Mouse (Mus musculus) stomach, embryonic 16.5 days (tissue): ENCODE measurements around the gene Styk1. TPM values are rescaled to one million over a fixed set of nuclear protein-coding genes. Genes with fewer than 3 reads are reported as not detected.
"Not testable (repeated sequence)": the region's sequence is repeated elsewhere in the genome, so short reads cannot be mapped to it uniquely, and the experiment has no call there.

Experiments used
- ATAC-seq: fragments of 200-750 bp; cut with Nextera tagmentation; 2 replicates; pipeline ENCODE4 v1.8.0; 2017; ENCODE audit warnings: moderate number of reproducible peaks, moderate TSS enrichment; ENCODE audit not compliant: insufficient read depth, low FRiP score
- H3K27ac ChIP-seq: fragments of 300-500 bp; sonication (generic); 2 replicates; pipeline ENCODE4 v1.5.1; 2014; ENCODE audit warnings: low read length
- H3K27me3 ChIP-seq: fragments of 300-500 bp; sonication (generic); 2 replicates; pipeline ENCODE4 v1.6.1; 2014; ENCODE audit warnings: low read length, control low read depth, mixed read lengths; ENCODE audit not compliant: control insufficient read depth, insufficient read depth
- H3K36me3 ChIP-seq: fragments of 300-500 bp; sonication (generic); 2 replicates; pipeline ENCODE4 v1.6.1; 2014; ENCODE audit warnings: low read length; ENCODE audit not compliant: control insufficient read depth, insufficient read depth
- H3K4me1 ChIP-seq: fragments of 300-500 bp; sonication (generic); 2 replicates; pipeline ENCODE4 v1.6.1; 2014; ENCODE audit warnings: low read length, control low read depth, mixed read lengths; ENCODE audit not compliant: control insufficient read depth, insufficient read depth
- H3K4me2 ChIP-seq: fragments of 300-500 bp; sonication (generic); 2 replicates; pipeline ENCODE4 v1.6.1; 2014; ENCODE audit warnings: low read depth, low read length, mixed read lengths
- H3K4me3 ChIP-seq: fragments of 300-500 bp; sonication (generic); replicated peaks from 2 replicates; pipeline ENCODE4 v1.5.1; 2014; ENCODE audit warnings: mild to moderate bottlenecking, low read length
- H3K9ac ChIP-seq: fragments of 300-500 bp; sonication (generic); 2 replicates; pipeline ENCODE4 v1.6.1; 2014; ENCODE audit warnings: low read length
- H3K9me3 ChIP-seq: fragments of 300-500 bp; sonication (generic); replicated peaks from 2 replicates; pipeline ENCODE4 v1.6.1; 2016; ENCODE audit warnings: low read length, control low read depth; ENCODE audit not compliant: control insufficient read depth
- WGBS: fragments of 180-500 bp; shearing (Covaris S2); extraction: QIAGEN DNeasy Blood & Tissue Kit; methylation state at CpG from one replicate; pipeline ENCODE4 v1.1.7; 2014; 5-methylcytosine and 5-hydroxymethylcytosine counted together
- polyA plus RNA-seq: library from polyadenylated mRNA; unstranded; fragments of >200 nt; fragmentation: Nextera tagmentation; extraction: Ambion mirVana; gene quantifications from 2 replicates; pipeline ENCODE4 v1.2.1, GENCODE M21; 2015

Styk1 gene
- polyA plus RNA-seq, 1 experiment from 2014 or later = 12.1 TPM

DNA sequence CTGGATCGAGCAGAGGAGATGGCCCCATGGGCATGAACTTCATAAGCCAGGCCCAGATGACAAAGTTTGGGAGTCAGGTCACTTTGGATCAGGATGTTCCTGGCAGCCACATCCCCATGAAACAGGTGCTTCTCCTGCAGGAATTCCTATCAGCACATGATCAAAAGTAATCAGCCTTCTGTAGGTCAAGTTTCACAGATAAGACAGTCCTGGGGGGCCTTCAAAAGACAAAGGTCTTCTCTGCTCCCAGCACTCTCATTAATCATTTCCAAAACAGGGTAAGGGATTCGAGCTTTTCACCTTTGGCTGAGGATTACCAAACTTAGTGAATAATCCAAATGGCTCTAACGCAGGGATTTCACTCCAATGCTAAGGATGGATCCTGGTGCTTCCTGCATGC, 48.6 kb downstream of the Styk1 start:
- no peak overlapping the region for H3K4me2 ChIP-seq
- WGBS = 49% methylated on average over 3 of the region's 3 CpGs
- no peak overlapping the region for H3K27ac ChIP-seq
- ATAC-seq = no peak
- no peaks in the 10 kb centered on the region for H3K27me3 ChIP-seq
- no peaks in the 10 kb centered on the region for H3K9me3 ChIP-seq
- no peaks in the 10 kb centered on the region for H3K4me1 ChIP-seq
- no peaks in the 10 kb centered on the region for H3K36me3 ChIP-seq
- no peak overlapping the region for H3K9ac ChIP-seq
- no peak overlapping the region for H3K4me3 ChIP-seq

DNA sequence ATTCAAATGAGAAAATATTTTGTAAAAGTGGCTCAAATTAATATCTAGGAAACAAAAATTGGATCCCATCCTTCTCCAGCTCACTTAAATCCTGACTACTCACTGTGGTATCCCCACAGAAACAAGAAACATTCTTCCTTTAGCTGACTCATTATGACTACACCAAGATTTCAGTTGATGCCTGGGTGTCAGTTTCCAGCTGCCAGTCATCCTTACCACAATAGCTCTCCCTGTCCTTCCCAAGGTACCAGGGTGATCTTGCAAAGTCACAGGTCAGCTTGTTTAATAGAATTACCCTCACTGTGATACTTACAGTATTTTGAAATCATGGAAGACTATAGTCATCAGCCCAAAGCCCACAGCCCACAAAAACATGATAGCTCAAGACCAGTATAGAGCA, 54.9 kb downstream of the Styk1 start:
- H3K27me3 ChIP-seq = no peaks in the 10 kb centered on the region
- no peak overlapping the region for H3K4me3 ChIP-seq
- no peak overlapping the region for H3K9ac ChIP-seq
- H3K27ac ChIP-seq = no peak overlapping the region
- H3K4me1 ChIP-seq = no peaks in the 10 kb centered on the region
- H3K36me3 ChIP-seq = no peaks in the 10 kb centered on the region
- H3K9me3 ChIP-seq = no peaks in the 10 kb centered on the region
- no peak overlapping the region for H3K4me2 ChIP-seq
- ATAC-seq = no peak

DNA sequence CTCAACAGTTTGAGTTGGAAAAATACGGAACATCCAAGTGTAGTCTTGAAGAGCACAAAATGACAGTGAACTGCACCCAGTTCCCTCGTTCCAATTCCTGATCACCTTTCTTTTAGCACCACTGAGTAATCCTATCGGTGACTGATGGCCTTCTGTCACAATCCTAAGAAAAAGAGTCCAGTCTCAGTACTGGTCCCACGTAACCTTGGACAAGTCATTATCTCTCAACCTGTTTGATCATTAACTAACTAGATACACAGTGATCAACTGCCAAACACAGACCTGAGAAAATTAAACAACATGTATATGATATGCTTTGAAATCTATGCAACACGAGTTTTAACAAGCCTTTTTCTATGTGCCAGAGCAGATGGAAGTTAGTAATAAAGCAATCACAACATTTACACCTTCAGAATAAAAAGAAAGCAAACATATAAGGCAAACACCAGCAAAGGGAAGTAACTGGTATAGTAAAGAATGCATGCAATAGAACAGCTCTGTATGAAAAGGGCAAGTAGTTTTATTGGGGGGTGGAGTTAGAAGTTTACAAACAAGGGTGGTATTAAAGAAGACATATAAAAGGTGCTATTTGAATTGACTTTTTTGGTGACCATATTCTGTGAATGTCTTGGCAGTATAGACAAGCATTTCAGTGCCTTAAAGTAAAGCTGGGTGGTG, 58.8 kb downstream of the Styk1 start:
- whole genome bisulfite sequencing = 59% methylated on average over 5 of the region's 5 CpGs
- Histone ChIP-seq H3K27ac (peak overlapping the region; percentile 73), H3K9ac (no peak overlapping the region), H3K27me3 (no peaks in the 10 kb centered on the region), H3K36me3 (no peaks in the 10 kb centered on the region), H3K4me3 (no peak overlapping the region), H3K4me2 (no peak overlapping the region), H3K9me3 (no peaks in the 10 kb centered on the region), H3K4me1 (peaks cover 6% of the 10 kb centered on the region; the same call in 1 of the 2 replicates)
- ATAC-seq = peak; percentile 54

DNA sequence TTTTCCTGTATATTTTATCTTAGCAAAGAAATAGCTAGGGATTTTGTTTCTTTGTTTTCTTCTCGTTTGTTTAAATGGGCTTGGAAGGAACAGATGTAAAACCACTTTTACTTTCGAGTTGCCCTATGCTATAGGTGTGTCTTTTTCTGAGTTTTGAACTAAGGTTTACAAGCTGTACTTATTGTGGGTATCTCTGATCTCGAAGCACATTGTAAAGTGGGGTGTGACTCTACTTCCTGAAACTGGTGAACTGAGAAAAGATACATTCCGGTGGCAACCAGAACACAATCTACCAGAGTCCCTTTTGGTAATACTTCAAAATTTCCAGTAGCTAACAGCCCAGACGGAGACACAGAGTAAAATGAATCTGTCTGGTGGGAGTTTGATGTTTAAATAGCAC, 59.5 kb downstream of the Styk1 start:
- H3K36me3 ChIP-seq = no peaks in the 10 kb centered on the region
- H3K9ac ChIP-seq = no peak overlapping the region
- H3K4me1 ChIP-seq = peaks cover 6% of the 10 kb centered on the region; the same call in 1 of the 2 replicates
- H3K9me3 ChIP-seq = no peaks in the 10 kb centered on the region
- peak overlapping the region; percentile 73 for H3K27ac ChIP-seq
- ATAC-seq = no peak
- 0 out of 2 replicates have a peak overlapping the region, but pooled peaks have one; percentile 84 for H3K4me2 ChIP-seq
- 73% methylated on average over 5 of the region's 5 CpGs for WGBS
- no peaks in the 10 kb centered on the region for H3K27me3 ChIP-seq
- H3K4me3 ChIP-seq = no peak overlapping the region

GRCm38 (mm10) chr6:131292991-131293788, 60.2 kb downstream of the Styk1 start, which contains the start of gene Magohb:
Gene Magohb, minus strand, starts transcription at chr6:131293244.
- H3K9me3 ChIP-seq = no peaks in the 10 kb centered on the region
- no peaks in the 10 kb centered on the region for H3K36me3 ChIP-seq
- H3K27ac ChIP-seq = peak within 1 kb of the TSS; percentile 89
- H3K27me3 ChIP-seq = no peaks in the 10 kb centered on the region
- peak within 1 kb of the TSS; percentile 73 for H3K4me3 ChIP-seq
- peak; percentile 83 for ATAC-seq
- peaks cover 6% of the 10 kb centered on the region; the same call in 1 of the 2 replicates for H3K4me1 ChIP-seq
- H3K9ac ChIP-seq = peak within 1 kb of the TSS; percentile 72
- 4% methylated on average over 50 of the region's 51 CpGs for WGBS
- peak within 1 kb of the TSS; percentile 84 for H3K4me2 ChIP-seq

GRCm38 (mm10) chr6:131292276-131292990, 61.0 kb downstream of the Styk1 start:
- 12% methylated on average over 10 of the region's 10 CpGs for WGBS
- Histone ChIP-seq H3K36me3 (no peaks in the 10 kb centered on the region), H3K27ac (peak overlapping the region; percentile 62; the same call in 1 of the 2 replicates), H3K27me3 (no peaks in the 10 kb centered on the region), H3K4me1 (peaks cover 6% of the 10 kb centered on the region; the same call in 1 of the 2 replicates), H3K4me3 (peak overlapping the region; percentile 73), H3K9ac (peak overlapping the region; percentile 72), H3K4me2 (peak overlapping the region; percentile 75), H3K9me3 (no peaks in the 10 kb centered on the region)
- peak; percentile 33 for ATAC-seq

DNA sequence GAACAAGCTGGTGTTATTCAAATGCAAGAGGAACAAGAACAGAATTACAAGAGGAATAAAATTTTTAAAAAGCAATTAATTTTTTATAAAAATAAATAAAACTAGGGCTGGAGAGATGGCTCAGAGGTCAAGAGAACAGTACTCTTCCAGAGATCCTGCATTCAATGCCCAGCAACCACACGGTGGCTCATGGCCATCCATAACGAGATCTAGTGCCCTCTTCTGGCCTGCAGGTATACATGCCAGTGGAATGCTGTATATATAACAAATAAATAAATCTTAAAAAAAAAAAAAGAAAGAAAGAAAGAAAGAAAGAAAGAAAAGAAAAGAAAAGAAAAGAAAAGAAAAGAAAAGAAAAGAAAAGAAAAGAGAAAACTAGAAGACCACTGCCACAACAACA, 63.0 kb downstream of the Styk1 start:
- Histone ChIP-seq H3K27ac (no peak overlapping the region), H3K9me3 (no peaks in the 10 kb centered on the region), H3K4me1 (peaks cover 6% of the 10 kb centered on the region; the same call in 1 of the 2 replicates), H3K9ac (no peak overlapping the region), H3K27me3 (no peaks in the 10 kb centered on the region), H3K4me3 (no peak overlapping the region), H3K36me3 (0 out of 2 replicates have a peak, but pooled peaks cover 5% of the 10 kb centered on the region), H3K4me2 (no peak overlapping the region)
- 14% methylated on average over 2 of the region's 2 CpGs for WGBS
- ATAC-seq = no peak

DNA sequence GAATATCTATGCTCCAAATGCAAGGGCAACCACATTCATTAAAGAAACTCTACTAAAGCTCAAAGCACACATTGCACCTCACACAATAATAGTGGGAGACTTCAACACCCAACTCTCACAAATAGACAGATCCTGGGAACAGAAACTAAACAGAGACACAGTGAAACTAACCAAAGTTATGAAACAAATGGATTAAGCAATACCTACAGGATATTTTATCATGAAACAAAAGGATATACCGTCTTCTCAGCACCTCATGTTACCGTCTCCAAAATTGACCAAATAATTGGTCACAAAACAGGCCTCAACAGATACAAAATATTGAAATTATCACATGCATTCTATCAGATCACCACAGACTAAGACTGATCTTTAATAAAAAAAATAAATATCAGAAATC, 75.2 kb downstream of the Styk1 start:
- not testable (repeated sequence) for H3K9ac ChIP-seq, H3K4me2 ChIP-seq, H3K36me3 ChIP-seq, H3K27ac ChIP-seq, H3K4me3 ChIP-seq, H3K4me1 ChIP-seq, H3K27me3 ChIP-seq, H3K9me3 ChIP-seq, ATAC-seq
- 81% methylated on average over 2 of the region's 2 CpGs for WGBS

DNA sequence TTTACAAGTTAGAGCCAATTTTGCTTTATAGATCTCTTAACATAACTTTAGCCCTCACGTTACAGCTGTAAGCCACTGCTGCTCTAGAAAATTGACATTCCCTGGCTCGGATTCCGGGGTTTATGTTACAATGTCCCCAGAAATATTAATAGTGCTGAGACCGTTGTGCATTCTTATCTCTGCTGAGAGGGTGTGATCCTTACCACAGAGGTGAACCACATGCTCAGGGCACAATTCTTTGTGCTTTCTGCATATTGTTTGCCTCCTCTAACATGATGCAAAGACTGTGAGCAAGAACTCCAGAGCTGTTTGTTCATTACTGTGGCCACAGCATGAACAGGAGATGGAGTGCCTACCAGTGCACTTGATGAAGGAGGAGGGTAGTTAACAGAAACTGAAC, 76.7 kb downstream of the Styk1 start:
- H3K36me3 ChIP-seq = no peaks in the 10 kb centered on the region
- H3K4me1 ChIP-seq = no peaks in the 10 kb centered on the region
- H3K9ac ChIP-seq = no peak overlapping the region
- H3K9me3 ChIP-seq = no peaks in the 10 kb centered on the region
- ATAC-seq = no peak
- 62% methylated on average over 4 of the region's 4 CpGs for WGBS
- H3K27ac ChIP-seq = no peak overlapping the region
- no peak overlapping the region for H3K4me2 ChIP-seq
- H3K27me3 ChIP-seq = no peaks in the 10 kb centered on the region
- no peak overlapping the region for H3K4me3 ChIP-seq
